Mouse (Mus musculus) liver, embryonic 13.5 days (tissue): ENCODE results near the gene Utrn. TPM values are rescaled to one million over a fixed set of nuclear protein-coding genes. Genes with fewer than 3 reads are reported as not detected.
A peak's percentile ranks its signal among the peaks of the same experiment; 100 is the strongest.

Source experiments
- ATAC-seq: fragments of 200-750 bp; cut with Nextera tagmentation; 2 replicates; pipeline ENCODE4 v1.8.0; 2017; ENCODE audit warnings: low read depth, mild to moderate bottlenecking, moderate number of reproducible peaks, moderate library complexity
- DNase-seq: peaks from one replicate; pipeline ENCODE4 v3.0.0; 2022
- H3K27ac ChIP-seq: fragments of 300-500 bp; sonication (generic); 2 replicates; pipeline ENCODE4 v1.5.1; 2015; ENCODE audit warnings: moderate library complexity, mild to moderate bottlenecking, inconsistent platforms
- H3K27me3 ChIP-seq: fragments of 300-500 bp; sonication (generic); 2 replicates; pipeline ENCODE4 v1.6.1; 2015; ENCODE audit warnings: mild to moderate bottlenecking, inconsistent platforms
- H3K36me3 ChIP-seq: fragments of 300-500 bp; sonication (generic); 2 replicates; pipeline ENCODE4 v1.6.1; 2015; ENCODE audit warnings: mild to moderate bottlenecking, inconsistent platforms
- H3K4me1 ChIP-seq: fragments of 300-500 bp; sonication (generic); replicated peaks from 2 replicates; pipeline ENCODE4 v1.6.1; 2015; ENCODE audit warnings: inconsistent platforms
- H3K4me2 ChIP-seq: fragments of 300-500 bp; sonication (generic); 2 replicates; pipeline ENCODE4 v1.6.1; 2015; ENCODE audit warnings: inconsistent platforms, mild to moderate bottlenecking, moderate library complexity
- H3K4me3 ChIP-seq: fragments of 300-500 bp; sonication (generic); replicated peaks from 2 replicates; pipeline ENCODE4 v1.5.1; 2015; ENCODE audit warnings: mild to moderate bottlenecking, inconsistent platforms
- H3K9ac ChIP-seq: fragments of 300-500 bp; sonication (generic); 2 replicates; pipeline ENCODE4 v1.6.1; 2015; ENCODE audit warnings: mild to moderate bottlenecking, inconsistent platforms
- H3K9me3 ChIP-seq: fragments of 300-500 bp; sonication (generic); replicated peaks from 2 replicates; pipeline ENCODE4 v1.6.1; 2016; ENCODE audit warnings: inconsistent platforms
- WGBS: fragments of 180-500 bp; shearing (Covaris S2); methylation state at CpG from one replicate; pipeline ENCODE4 v1.1.7; 2015; ENCODE audit not compliant: insufficient replicate concordance; 5-methylcytosine and 5-hydroxymethylcytosine counted together
- polyA plus RNA-seq: library from polyadenylated mRNA; unstranded; fragments of >200 nt; fragmentation: Nextera tagmentation; extraction: Ambion mirVana; gene quantifications from 2 replicates; pipeline ENCODE4 v1.2.1, GENCODE M21; 2015

The Utrn gene
- polyA plus RNA-seq, 1 experiment from 2014 or later, result 9.2 TPM

GRCm38 (mm10) chr10:12551735-12552134 is 317.4 kb downstream of the Utrn start:
- H3K4me3 ChIP-seq, result no peak overlapping the region
- H3K27me3 ChIP-seq, result no peaks in the 10 kb centered on the region
- H3K36me3 ChIP-seq, result no peaks in the 10 kb centered on the region
- H3K9ac ChIP-seq, result no peak overlapping the region
- WGBS, result 79% methylated on average over 5 of the region's 5 CpGs
- H3K9me3 ChIP-seq, result no peaks in the 10 kb centered on the region
- no peak for ATAC-seq
- H3K4me1 ChIP-seq, result peaks cover 8% of the 10 kb centered on the region; the same call in 1 of the 2 replicates
- DNase-seq, result no peak
- H3K27ac ChIP-seq, result no peak overlapping the region
- no peak overlapping the region for H3K4me2 ChIP-seq

GRCm38 (mm10) chr10:12549945-12550540 is 319.1 kb downstream of the Utrn start:
- H3K9ac ChIP-seq, result no peak overlapping the region
- no peak overlapping the region for H3K27ac ChIP-seq
- H3K4me1 ChIP-seq, result peaks cover 8% of the 10 kb centered on the region; the same call in 1 of the 2 replicates
- 0 out of 2 replicates have a peak, but pooled peaks have one; percentile 10 for ATAC-seq
- 42% methylated on average over 1 of the region's 1 CpGs for WGBS
- H3K4me3 ChIP-seq, result no peak overlapping the region
- H3K27me3 ChIP-seq, result no peaks in the 10 kb centered on the region
- H3K4me2 ChIP-seq, result no peak overlapping the region
- H3K36me3 ChIP-seq, result no peaks in the 10 kb centered on the region
- no peak for DNase-seq
- no peaks in the 10 kb centered on the region for H3K9me3 ChIP-seq

GRCm38 (mm10) chr10:12549261-12549660 is 319.9 kb downstream of the Utrn start:
- WGBS, result 35% methylated on average over 5 of the region's 5 CpGs
- peak overlapping the region; percentile 62 for H3K4me2 ChIP-seq
- ATAC-seq, result no peak

GRCm38 (mm10) chr10:12548616-12549084 is 320.5 kb downstream of the Utrn start:
- H3K9ac ChIP-seq, result peak overlapping the region; percentile 39
- WGBS, result 3% methylated on average over 13 of the region's 13 CpGs

More at GRCm38 (mm10) chr10:12549261-12549660, 319.9 kb downstream of the Utrn start:
- Histone ChIP-seq H3K27ac (no peak overlapping the region), H3K9ac (no peak overlapping the region), H3K36me3 (no peaks in the 10 kb centered on the region), H3K4me3 (no peak overlapping the region), H3K4me1 (peaks cover 8% of the 10 kb centered on the region; the same call in 1 of the 2 replicates), H3K27me3 (no peaks in the 10 kb centered on the region), H3K9me3 (no peaks in the 10 kb centered on the region)
- no peak for DNase-seq

GRCm38 (mm10) chr10:12547037-12547625 is 322.0 kb downstream of the Utrn start:
- Histone ChIP-seq H3K36me3 (no peaks in the 10 kb centered on the region), H3K27me3 (no peaks in the 10 kb centered on the region), H3K4me3 (no peak overlapping the region), H3K4me2 (no peak overlapping the region), H3K9ac (no peak overlapping the region), H3K27ac (no peak overlapping the region), H3K9me3 (no peaks in the 10 kb centered on the region), H3K4me1 (peaks cover 8% of the 10 kb centered on the region; the same call in 1 of the 2 replicates)
- ATAC-seq (no peak), DNase-seq (no peak)
- 47% methylated on average over 6 of the region's 6 CpGs for WGBS

More at GRCm38 (mm10) chr10:12548616-12549084, 320.5 kb downstream of the Utrn start:
- DNase-seq, result no peak
- H3K4me1 ChIP-seq, result peaks cover 8% of the 10 kb centered on the region; the same call in 1 of the 2 replicates
- H3K27me3 ChIP-seq, result no peaks in the 10 kb centered on the region
- peak overlapping the region; percentile 41 for H3K4me3 ChIP-seq
- ATAC-seq, result peak; percentile 65
- no peaks in the 10 kb centered on the region for H3K9me3 ChIP-seq
- no peak overlapping the region for H3K27ac ChIP-seq
- no peaks in the 10 kb centered on the region for H3K36me3 ChIP-seq
- peak overlapping the region; percentile 62 for H3K4me2 ChIP-seq

GRCm38 (mm10) chr10:12545440-12545839 is 323.7 kb downstream of the Utrn start:
- Histone ChIP-seq H3K27me3 (no peaks in the 10 kb centered on the region), H3K36me3 (no peaks in the 10 kb centered on the region), H3K27ac (no peak overlapping the region), H3K9me3 (no peaks in the 10 kb centered on the region), H3K4me1 (peaks cover 8% of the 10 kb centered on the region; the same call in 1 of the 2 replicates), H3K9ac (no peak overlapping the region), H3K4me3 (no peak overlapping the region), H3K4me2 (no peak overlapping the region)
- ATAC-seq (no peak), DNase-seq (no peak)
- WGBS, result 61% methylated on average over 2 of the region's 2 CpGs

GRCm38 (mm10) chr10:12541757-12542156 is 327.4 kb downstream of the Utrn start:
- H3K4me3 ChIP-seq, result no peak overlapping the region
- H3K4me2 ChIP-seq, result no peak overlapping the region
- no peak overlapping the region for H3K9ac ChIP-seq
- DNase-seq (no peak), ATAC-seq (no peak)
- no peaks in the 10 kb centered on the region for H3K4me1 ChIP-seq
- 61% methylated on average over 1 of the region's 1 CpGs for WGBS
- no peaks in the 10 kb centered on the region for H3K36me3 ChIP-seq
- H3K27ac ChIP-seq, result no peak overlapping the region
- H3K9me3 ChIP-seq, result no peaks in the 10 kb centered on the region
- no peaks in the 10 kb centered on the region for H3K27me3 ChIP-seq

- DNase-seq, result no peak
- Histone ChIP-seq H3K9ac (no peak overlapping the region), H3K9me3 (no peaks in the 10 kb centered on the region), H3K27me3 (no peaks in the 10 kb centered on the region), H3K36me3 (no peaks in the 10 kb centered on the region), H3K27ac (no peak overlapping the region), H3K4me1 (peaks cover 16% of the 10 kb centered on the region), H3K4me2 (no peak overlapping the region), H3K4me3 (no peak overlapping the region)
- no peak for ATAC-seq
- 83% methylated on average over 1 of the region's 1 CpGs for whole genome bisulfite sequencing
Measured at GRCm38 (mm10) chr10:12535272-12535671, 333.9 kb downstream of the Utrn start.

GRCm38 (mm10) chr10:12534801-12535200 is 334.4 kb downstream of the Utrn start:
- H3K27ac ChIP-seq, result no peak overlapping the region
- no peak overlapping the region for H3K4me2 ChIP-seq
- WGBS, result 44% methylated on average over 3 of the region's 3 CpGs
- H3K9me3 ChIP-seq, result no peaks in the 10 kb centered on the region
- H3K4me3 ChIP-seq, result no peak overlapping the region
- no peak overlapping the region for H3K9ac ChIP-seq
- DNase-seq (no peak), ATAC-seq (peak; percentile 71)
- peaks cover 16% of the 10 kb centered on the region for H3K4me1 ChIP-seq
- no peaks in the 10 kb centered on the region for H3K36me3 ChIP-seq
- no peaks in the 10 kb centered on the region for H3K27me3 ChIP-seq

GRCm38 (mm10) chr10:12534301-12534700 is 334.9 kb downstream of the Utrn start:
- 36% methylated on average over 3 of the region's 3 CpGs for WGBS
- H3K4me2 ChIP-seq, result no peak overlapping the region
- H3K9ac ChIP-seq, result no peak overlapping the region
- H3K36me3 ChIP-seq, result no peaks in the 10 kb centered on the region
- peaks cover 16% of the 10 kb centered on the region for H3K4me1 ChIP-seq
- H3K9me3 ChIP-seq, result no peaks in the 10 kb centered on the region
- DNase-seq, result no peak
- H3K27ac ChIP-seq, result no peak overlapping the region
- no peaks in the 10 kb centered on the region for H3K27me3 ChIP-seq
- no peak overlapping the region for H3K4me3 ChIP-seq
- peak; percentile 62; the same call in 1 of the 2 replicates for ATAC-seq

GRCm38 (mm10) chr10:12522078-12522477 is 347.1 kb downstream of the Utrn start:
- no peak overlapping the region for H3K4me3 ChIP-seq
- 49% methylated on average over 1 of the region's 1 CpGs for WGBS
- H3K36me3 ChIP-seq, result no peaks in the 10 kb centered on the region
- H3K9me3 ChIP-seq, result no peaks in the 10 kb centered on the region
- H3K9ac ChIP-seq, result no peak overlapping the region
- DNase-seq, result no peak
- H3K4me2 ChIP-seq, result no peak overlapping the region
- no peaks in the 10 kb centered on the region for H3K27me3 ChIP-seq
- no peak for ATAC-seq
- 0 out of 2 replicates have a peak, but pooled peaks cover 4% of the 10 kb centered on the region for H3K4me1 ChIP-seq
- no peak overlapping the region for H3K27ac ChIP-seq
